Mouse (Mus musculus) cerebellum, postnatal 25 days (tissue): Measurements from ENCODE around the gene Sbf1.

ENCODE experiments used
- DNase-seq, 2 experiments: peaks; one replicate each; pipeline ENCODE4 v3.0.0; 2021; ENCODE audit warnings: mixed read lengths in 2 of 2

Gene Sbf1

GRCm38 (mm10) chr15:89315190-89315731, at the start of gene Sbf1:
TSS of gene Sbf1 (minus strand) at chr15:89315311.
- peak; percentile 98 to 99 for DNase-seq

GRCm38 (mm10) chr15:89363051-89363450, 47.9 kb upstream of the Sbf1 start:
- no peak for DNase-seq

GRCm38 (mm10) chr15:89358784-89359183, 43.7 kb upstream of the Sbf1 start:
- no peak for DNase-seq

- DNase-seq = peak in 1 of 2 experiments; percentile 63
Observed at GRCm38 (mm10) chr15:89356372-89356771, 41.3 kb upstream of the Sbf1 start.

GRCm38 (mm10) chr15:89355241-89356187, 40.4 kb upstream of the Sbf1 start, which contains the start of the genes Lmf2 and Ncaph2:
TSS of gene Lmf2 (minus strand) at chr15:89355659.
TSS of gene Ncaph2 (plus strand) at chr15:89355719.
- DNase-seq = peak; percentile 96 to 98

GRCm38 (mm10) chr15:89354455-89354854, 39.3 kb upstream of the Sbf1 start:
- peak in 1 of 2 experiments; percentile 28 for DNase-seq

GRCm38 (mm10) chr15:89353837-89354236, 38.7 kb upstream of the Sbf1 start:
- no peak for DNase-seq

- DNase-seq = no peak
Observed at GRCm38 (mm10) chr15:89352795-89353194, 37.7 kb upstream of the Sbf1 start.

- DNase-seq = peak in 1 of 2 experiments; percentile 20
Observed at GRCm38 (mm10) chr15:89352054-89352453, 36.9 kb upstream of the Sbf1 start.

- no peak for DNase-seq
Observed at GRCm38 (mm10) chr15:89351302-89351701, 36.2 kb upstream of the Sbf1 start.

- no peak for DNase-seq
Observed at GRCm38 (mm10) chr15:89350447-89350846, 35.3 kb upstream of the Sbf1 start.

GRCm38 (mm10) chr15:89343325-89343724, 28.2 kb upstream of the Sbf1 start:
- no peak for DNase-seq

GRCm38 (mm10) chr15:89341678-89342077, 26.6 kb upstream of the Sbf1 start:
- no peak for DNase-seq

GRCm38 (mm10) chr15:89340136-89340535, 25.0 kb upstream of the Sbf1 start:
- DNase-seq = no peak

- DNase-seq = no peak
Observed at GRCm38 (mm10) chr15:89339696-89340095, 24.6 kb upstream of the Sbf1 start.

GRCm38 (mm10) chr15:89336422-89336821, 21.3 kb upstream of the Sbf1 start:
- no peak for DNase-seq

GRCm38 (mm10) chr15:89334774-89335537, 19.8 kb upstream of the Sbf1 start:
- no peak for DNase-seq

- no peak for DNase-seq
Observed at GRCm38 (mm10) chr15:89334271-89334670, 19.2 kb upstream of the Sbf1 start, which contains the start of gene Miox. TSS of gene Miox (plus strand) at chr15:89334398.

GRCm38 (mm10) chr15:89326441-89326840, 11.3 kb upstream of the Sbf1 start:
- no peak for DNase-seq

- no peak for DNase-seq
Observed at GRCm38 (mm10) chr15:89323656-89324055, 8.5 kb upstream of the Sbf1 start.

GRCm38 (mm10) chr15:89322670-89323522, 7.8 kb upstream of the Sbf1 start, which contains the start of gene Adm2:
TSS of gene Adm2 (plus strand) at chr15:89322720.
- DNase-seq = no peak

GRCm38 (mm10) chr15:89321264-89321663, 6.2 kb upstream of the Sbf1 start:
- no peak for DNase-seq
